Mouse (Mus musculus) right cerebral cortex, postnatal 14 days (tissue): Measurements from ENCODE around the gene E2f8.

ENCODE experiments used
- DNase-seq: peaks from one replicate; pipeline ENCODE4 v3.0.0; 2022

Gene E2f8

DNA sequence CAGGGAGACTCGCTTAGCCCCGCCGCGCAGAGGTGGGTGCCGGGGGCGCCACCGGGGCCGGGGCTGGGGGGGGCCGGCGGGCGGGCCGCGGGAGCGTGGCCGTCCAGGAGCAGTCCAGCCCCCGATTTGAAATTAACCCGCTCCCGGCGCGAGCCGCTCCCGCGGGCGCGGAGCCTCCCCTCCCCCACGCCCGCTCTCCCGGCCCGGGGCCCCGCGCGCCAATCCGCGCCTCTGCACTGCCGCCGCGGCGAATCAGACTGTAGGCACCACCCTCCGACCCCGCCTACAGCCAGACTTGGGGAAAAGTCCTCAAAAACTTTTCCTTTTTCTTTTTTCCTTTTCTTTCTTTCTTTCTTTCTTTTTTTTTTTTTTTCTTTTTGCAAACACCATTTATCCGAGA lies at the start of gene E2f8:
TSS of gene E2f8 (minus strand) at position 111 of the 400 bp plus-strand sequence.
- peak; percentile 66 for DNase-seq

DNA sequence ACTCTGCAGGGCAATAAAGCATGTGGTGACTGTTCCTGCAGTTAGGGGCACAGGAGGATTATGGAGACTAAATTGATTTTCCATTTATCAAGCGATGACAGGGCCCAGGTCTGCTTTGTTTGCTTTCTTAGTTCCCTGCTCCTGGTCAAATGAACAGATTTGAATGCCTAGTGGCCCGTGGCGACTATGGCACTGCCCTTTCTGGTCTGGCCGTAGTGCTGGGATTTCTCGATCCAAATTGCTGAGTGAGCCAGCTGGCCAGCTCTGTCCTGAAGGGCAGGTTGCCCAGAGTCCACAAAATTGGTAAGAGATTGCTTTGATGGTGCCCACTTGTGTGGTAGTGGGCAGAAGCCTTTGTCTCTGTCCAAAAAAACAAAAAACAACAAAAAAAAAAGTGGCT lies 49.0 kb upstream of the E2f8 start:
- no peak for DNase-seq

DNA sequence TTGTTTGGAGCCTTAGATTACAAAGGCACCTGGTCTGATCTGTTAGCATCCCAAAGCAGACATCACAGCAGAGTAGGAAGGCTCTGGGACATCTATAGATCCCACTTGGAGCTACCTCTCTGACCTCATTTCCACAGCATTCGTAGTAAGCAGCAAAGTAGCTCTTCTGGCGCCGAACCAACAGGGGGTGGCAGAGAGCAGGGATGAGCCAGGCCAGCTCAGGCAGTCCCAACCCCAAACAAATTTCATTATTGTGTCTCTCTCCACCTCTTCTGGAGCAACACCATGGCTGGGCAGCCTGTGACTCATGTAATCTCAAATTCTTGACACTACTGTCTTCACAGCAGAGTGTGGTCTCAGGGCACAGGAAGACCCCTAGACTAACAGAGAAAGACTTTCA lies 47.0 kb upstream of the E2f8 start:
- peak; percentile 70 for DNase-seq

DNA sequence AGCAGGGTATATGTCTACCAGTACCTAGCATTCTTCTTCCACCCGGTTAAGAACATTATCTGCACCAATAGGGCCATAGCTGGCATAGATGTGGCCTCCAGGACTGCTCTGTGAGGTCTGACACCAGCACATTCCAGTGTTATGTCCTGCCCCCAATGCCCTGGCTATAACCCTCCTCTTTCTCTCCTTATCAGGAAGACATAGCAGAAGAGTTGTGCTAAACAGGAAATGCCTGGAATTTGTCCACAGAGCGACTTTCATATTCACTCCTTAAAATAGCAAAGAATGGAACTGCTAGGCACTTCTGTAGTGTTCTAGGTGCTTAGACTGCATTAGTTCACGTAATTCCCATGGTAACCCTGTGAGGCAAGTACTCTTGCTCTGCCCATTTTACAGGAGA lies 43.8 kb upstream of the E2f8 start:
- no peak for DNase-seq

DNA sequence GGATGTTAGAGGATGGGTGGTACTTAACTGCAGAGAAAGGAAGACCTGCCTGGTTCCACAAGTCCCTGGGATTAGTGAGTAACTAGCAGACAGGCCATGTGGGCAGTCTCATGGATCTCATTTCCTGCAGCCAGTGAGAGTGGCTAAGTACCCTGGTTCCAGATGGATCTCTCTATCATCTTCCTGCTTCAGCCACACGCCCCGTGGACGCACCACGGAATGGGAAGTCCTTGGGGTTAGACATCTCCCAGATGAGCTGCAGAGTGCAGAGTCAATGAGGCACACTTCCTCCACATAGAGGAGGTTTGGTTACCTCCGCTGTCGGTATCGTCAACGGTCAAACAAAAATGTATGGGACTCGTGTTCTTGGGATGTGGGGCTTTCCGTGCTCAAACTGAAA lies 42.2 kb upstream of the E2f8 start:
- DNase-seq = no peak

DNA sequence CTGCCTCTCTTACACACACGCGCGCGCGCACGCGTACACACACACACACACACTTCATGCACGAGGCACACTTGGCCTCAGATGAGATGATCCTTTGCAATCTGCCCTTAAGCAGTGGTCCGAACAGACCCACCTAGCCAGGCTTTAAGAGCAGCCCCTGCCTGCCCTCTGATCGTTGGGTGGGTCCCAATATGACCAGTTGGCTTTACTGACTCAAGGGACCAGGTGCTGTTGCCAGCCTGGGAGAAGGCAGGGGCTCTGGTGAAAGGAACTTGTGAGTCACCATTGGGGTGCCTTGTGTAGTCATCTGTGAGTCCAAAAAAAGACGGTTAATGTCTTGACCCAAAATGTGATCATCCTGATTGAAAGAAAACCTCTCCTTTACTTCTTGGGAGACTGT lies 37.0 kb upstream of the E2f8 start:
- no peak for DNase-seq

DNA sequence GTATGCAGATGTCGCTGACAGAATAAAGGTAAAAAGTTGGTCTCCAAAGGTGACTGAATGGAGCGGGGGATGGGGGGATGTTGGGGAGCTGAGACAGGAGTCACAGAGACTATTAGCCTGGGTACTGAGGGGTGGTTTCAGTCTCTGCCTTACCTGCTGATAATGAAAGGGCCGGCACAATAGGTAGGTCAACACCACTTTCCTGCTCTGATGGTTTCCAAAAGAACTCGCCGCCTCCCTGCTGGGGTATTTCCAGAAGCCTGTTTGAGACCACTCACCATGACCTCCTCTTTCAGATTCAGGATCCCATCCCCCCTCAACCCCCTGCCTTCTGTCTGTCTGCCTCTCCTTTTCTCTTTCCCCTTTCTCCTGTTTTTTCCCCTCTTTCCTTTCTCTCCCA lies 36.6 kb upstream of the E2f8 start:
- no peak for DNase-seq

DNA sequence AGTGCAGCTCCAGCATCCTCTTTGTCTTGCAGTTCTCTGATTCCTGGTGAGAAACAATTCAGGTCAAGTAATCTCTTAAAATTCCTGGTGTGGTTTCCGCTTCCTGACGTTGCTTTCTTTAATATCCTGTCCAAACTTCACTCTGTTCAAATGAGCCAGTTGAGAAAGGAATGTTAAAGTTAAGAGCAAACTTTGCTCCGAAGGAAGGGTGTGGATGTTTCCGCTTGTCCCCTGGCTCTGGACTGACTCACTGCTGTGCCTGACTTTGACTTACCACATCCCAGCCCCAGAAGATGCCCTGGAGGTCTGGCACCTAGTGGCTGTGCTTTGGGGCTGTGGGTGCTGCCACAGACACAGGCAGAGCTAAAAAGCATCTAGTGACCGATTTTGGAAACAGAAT lies 36.1 kb upstream of the E2f8 start:
- no peak for DNase-seq

DNA sequence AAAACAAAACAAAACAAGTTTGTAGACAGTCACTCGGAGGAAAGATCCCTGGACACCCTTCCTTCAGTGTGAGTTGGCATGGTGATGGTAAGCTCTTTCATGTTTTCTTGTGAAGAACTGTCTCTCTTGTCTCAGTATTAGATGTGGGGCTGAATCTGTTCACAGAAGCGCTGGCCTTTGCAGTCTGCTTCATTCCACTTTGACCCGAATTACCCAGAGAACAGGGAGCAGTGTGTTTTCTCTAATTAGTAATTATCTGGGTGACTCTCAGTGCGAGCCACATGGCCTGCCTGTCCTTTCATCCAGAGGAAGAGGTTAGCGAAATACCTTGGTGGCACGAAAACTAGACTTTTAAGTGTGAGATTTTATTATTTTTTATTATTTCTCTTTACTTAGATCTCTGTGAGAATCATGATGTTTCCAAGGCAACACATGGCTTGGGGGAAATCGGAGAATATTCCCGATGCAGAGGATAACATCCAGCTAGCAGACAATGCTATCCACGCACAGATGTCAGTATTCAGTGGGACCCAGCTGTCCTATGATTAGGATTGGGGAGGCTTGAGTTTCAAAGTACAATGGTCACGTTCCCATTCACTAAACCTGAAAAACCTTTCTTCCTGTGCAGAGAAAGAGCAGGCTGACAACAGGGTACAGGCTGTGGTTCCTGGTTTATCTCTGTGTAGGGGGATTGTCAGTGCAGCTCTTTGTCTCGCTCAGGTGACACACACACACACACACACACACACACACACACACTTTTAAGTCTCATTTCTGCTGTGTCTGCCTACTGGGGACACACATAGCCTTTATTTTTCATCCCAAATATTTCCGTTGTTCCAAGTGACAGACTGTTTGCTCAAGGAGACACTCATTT lies 33.5 kb upstream of the E2f8 start:
- no peak for DNase-seq

DNA sequence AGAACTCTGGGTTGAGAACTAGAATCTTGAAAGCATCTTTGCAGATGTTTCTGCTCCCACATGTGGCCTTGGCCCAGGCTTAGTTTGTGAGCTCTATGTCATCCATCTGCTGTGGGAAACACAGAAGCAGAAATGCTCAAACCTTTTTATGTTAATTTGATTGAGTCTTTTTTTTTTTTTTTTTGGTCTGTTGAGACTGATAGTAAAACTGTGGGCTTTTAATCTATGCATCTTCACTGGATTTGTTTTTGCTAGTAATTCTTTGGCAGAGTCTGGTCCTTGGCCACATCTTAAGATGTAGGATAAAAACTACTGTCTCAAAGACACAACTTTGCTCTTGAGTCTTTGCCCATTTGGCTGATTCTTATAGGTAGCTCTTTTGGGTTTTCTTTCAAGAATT lies 29.8 kb upstream of the E2f8 start:
- no peak for DNase-seq

DNA sequence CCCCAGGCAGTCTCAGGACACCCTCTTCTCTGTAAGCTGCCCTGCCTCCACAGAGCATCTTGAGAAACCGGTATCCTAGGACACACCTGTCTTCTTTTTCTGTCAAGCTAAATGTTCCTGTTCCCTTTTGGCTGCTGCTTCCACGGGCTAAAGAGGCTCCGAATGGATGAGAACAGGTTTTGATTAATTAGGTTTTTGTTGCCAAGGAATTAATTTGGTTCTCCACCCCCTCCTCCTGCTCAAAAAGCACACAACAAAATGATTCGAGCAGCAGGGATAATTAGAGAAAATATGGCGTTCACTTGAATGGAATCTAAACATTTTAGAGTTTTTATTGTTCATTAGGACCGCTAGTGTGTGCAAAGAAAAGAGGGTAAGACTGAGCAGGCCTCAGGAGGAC lies 28.9 kb upstream of the E2f8 start:
- no peak for DNase-seq

DNA sequence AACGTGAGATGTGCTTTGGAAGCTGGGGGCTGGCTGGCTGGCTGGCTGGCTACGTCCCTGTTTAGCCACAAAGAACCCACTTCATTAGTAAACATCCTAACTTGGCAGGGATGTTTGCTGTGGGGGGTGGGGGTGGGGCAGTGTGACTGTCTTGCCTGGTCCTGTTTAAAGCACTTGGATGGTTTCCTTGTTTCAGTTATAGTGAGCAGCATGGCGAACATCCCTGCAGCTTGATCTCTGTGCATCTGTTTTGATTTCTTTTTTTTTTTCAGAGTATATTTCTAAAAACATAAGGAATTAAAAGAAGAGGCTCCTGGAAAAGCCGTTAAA lies 27.9 kb upstream of the E2f8 start:
- no peak for DNase-seq

DNA sequence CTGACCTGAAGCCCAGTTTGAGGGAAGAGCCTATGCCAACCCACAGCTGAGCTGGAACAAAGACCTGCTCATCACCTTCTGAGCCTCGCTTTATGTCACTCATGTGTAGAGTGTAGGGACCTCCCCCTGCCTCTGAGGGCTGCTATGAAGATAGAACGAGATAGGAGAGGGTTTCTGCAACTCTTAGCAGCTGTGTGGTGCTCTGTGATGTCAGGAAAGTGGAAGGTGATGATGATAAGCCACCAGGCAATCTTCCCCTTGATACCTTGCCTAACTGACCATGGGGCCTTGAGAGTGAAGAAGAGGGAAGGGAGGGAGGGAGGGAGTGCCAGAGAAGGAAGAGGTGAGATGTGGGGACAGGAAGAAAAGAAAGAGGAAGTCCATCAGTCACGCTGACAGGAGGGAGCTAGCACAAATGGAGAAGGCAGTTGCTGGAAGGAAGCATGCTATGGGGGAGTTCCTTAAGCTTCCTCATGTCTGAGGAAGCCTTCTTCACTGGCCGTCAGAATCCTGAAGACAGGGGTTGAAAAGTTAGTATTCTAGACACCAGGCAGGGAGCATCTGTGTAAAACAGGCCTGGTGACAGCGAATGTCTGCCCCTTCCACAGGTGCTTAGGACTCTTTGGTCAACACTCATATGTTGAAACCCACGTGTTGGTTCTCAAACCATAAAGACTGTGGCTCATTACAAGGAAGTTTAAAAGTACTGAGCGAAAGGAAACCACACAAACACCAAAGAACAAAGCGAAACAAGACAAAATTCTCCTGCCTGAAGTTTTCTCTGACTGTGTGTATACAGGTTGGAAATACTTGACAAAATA lies 27.3 kb upstream of the E2f8 start, which contains the start of gene Nav2:
TSS of gene Nav2 (plus strand) at position 196 of the 821 bp plus-strand sequence.
- no peak for DNase-seq

DNA sequence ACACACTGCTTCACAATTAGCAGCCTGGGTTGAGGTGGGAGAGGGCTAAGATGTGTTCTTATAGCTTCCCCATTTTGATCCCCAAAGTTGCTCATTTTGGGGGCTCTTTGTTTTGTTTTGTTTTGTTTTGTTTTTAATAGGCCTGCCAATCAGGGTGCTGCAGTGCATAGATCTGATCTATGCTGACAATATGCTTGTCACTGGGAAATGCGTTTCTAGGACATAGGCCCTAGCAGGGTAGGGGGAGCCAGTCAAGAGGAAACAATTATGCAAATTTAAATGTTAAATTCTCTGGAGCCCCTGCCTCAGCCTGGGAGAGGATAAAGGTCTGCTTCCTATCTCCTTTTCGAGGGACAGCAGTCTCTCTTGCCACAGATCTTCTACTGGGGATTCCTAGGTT lies 21.1 kb upstream of the E2f8 start:
- DNase-seq = no peak

DNA sequence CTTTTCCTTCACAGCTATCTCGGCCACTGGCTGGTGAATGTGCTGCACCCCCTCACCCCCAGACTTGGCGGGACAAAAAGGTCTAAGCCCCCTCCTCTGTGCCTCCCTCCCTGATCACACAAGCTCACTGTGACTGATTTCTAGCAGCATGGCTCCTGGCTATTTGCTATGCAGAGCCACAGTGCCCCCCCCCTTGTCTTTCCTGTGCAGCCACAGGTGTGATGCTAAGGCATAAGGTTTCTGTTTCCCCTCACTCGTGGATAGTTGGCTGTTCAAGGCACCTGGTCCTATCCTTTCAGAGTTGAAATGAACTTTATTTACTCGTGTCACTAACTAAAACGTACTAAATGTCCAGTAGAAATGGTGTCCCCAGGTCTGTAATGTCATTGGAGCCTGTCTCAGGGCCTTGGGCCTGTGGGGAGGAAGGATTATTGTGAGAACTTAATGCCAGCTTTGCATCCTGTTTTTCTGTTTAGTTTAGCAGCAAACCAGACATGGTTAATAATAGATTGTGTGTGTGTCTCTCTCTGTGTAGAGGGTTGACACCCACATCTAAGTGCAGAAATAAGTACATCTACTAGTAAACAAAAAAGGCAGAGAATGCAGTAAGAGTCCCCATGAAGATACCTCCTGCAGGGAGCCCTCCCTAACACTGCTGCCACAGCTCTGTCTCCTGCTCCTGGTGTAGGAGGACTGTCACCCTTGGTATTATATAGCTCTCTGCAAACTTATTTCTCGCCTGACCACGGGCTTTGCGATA lies 19.2 kb upstream of the E2f8 start:
- DNase-seq = no peak

DNA sequence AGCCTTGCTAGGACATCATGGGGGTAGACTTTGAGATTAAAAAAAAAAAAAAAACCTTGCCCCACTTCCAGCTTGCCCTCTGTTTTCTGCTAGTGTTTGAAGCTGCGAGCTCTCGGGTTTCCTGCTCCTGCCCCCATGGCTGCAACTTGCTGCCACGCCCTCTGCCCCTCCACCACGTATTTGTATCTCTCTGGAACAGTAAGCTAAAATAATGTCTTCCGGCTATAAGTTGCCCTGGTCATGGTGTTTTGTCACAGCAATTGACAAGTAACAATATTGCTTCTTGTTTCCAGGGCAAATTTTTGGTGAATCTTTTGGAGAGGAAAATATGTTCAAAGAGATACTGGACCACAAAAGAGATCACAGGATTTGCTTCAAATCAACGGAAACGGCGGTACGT lies 17.0 kb upstream of the E2f8 start:
- no peak for DNase-seq

DNA sequence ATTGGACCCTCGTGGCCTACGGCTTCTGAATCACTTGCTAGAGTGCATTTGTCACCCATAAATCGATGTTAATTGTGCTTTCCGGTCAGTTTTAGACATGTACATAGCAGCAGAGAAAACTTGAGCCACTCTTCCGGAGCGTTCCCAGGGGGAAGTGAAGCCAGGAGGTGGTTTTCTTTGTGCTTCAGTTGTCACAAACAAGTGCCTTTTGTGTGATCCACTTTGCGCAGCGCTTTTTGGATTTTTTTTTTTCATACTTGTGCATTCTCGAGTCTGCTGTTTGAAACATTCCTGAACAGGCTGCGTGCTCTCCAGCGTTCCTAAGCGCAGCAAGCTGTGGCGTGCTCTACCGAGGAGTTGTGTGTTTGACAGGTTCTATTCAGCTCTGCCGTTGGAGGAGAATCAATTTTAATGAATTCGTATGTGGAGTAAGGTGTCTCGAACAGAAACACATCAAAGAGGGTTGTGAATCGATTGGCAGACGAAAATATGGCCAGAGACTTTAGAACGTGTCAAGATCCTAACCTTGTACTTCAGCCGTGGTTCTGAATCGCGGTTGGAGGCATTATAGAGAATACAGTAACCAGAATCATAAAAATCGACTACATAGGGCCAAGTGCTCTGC lies 16.3 kb upstream of the E2f8 start:
- no peak for DNase-seq

DNA sequence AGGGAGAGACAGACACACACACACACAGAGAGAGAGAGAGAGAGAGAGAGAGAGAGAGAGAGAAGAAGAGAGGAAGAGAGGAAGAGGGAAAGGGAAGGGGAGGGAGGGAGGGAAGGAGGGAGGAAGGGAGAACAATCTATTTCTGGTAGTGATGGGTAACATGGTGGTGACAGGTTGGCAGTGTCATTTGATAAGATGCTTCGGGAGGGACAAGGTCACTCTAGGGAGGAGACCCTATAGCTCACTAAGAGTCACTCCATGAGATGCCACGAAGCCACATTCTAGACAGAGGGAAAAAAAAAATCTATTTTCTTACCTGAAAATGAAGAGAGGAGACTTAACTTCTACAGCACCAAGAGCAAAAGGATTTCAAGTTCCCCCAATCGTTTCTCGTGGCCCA lies 14.7 kb upstream of the E2f8 start:
- no peak for DNase-seq

DNA sequence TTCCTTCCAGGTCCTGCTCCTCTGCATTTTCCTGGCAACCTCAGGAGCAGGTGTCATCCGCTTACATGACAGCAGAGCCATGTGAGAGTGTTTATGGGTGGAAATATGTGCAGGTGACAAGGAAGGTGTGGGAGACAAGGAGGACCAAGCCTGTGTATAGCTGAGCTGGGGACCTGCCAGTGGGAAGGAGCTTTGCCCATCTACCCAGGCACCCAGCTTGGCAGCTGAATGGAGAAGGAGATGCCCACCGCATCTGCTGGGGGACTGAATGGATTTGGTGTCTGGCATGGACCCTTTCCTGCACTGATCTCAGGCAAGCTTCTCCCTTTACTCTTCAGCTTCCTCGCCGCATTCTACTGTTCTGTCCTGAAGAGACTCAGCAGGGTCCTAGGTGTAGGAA lies 14.1 kb upstream of the E2f8 start:
- DNase-seq = no peak

DNA sequence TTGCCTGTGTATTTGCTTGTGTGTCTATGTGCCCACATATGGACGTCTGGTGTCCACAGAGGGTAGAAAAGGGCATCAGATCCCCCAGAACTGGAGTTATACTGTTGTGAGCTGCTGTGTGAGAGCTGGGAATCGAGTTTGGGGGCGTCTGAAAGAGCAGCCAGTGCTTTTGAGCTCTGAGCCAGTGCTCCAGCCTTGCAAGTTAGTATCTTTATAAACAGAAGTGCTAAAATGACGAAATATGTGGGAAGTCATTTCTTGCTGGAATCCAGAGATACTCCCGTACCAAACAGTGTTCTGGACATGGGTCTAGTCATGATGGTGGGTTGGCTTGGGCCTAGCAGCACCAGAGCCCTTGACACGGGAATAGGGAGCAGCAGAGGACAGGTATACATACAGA lies 13.4 kb upstream of the E2f8 start:
- DNase-seq = no peak

DNA sequence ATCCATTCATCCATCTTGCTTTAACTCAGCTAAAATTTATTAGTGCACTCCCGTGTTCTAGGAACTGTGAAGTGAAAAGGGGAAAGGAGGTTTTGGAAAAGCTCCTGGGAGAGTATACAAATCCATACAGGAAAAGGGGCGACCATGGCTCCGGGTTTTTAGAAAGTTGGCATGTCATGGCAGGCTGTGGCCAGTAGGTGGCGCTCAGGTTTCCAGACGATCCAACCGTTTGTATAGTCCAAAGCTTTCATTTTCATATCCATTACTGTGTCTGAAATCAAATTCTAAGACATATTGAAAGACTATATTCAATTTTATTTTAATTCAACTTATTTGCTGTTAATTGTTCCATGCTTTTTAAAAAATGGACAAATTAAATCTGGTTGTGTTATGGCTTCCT lies 12.8 kb upstream of the E2f8 start:
- DNase-seq = peak; percentile 77

DNA sequence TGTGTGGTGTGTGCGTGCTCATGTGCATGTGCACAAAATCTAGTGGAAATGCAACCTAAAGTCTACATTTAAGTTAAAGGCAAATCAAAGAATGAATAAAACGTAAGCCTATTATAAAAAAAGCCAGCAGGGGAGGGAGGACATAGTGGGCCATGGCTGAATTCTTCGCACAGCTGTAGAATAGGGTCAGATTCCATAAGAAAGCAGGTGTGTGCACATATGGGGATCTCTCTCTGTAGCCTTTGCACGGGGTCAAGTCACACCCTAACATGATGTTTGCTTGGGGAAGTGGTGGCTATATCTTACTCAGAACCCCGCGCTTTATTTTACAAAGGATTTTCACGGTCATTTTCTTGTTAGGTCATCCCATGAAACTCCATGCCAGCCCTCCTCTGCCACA lies 11.7 kb upstream of the E2f8 start:
- no peak for DNase-seq

DNA sequence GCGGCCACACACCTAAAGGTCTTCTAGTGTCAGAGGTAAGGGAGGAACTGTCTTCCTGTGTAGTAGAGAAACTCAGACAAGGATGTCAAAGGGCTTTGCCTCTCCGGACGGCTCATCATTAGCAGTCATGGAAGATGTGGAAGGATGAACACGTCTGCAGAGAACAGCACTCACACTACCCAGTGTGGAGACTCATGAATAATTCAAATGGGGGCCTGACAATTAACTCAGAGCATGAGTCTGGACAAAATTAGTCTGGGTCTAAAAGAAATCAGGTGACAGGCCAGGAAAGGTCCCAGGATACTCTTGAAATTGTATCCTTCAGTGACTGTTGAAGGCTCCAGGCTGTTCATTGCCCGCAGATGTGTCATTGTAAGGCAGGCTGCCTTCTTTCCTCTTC lies 9.6 kb upstream of the E2f8 start:
- DNase-seq = no peak
